Mouse (Mus musculus) liver, embryonic 16.5 days (tissue): ENCODE data around the gene Marveld1. TPM values are rescaled to one million over a fixed set of nuclear protein-coding genes. Genes with fewer than 3 reads are reported as not detected.

ENCODE experiments used
- ATAC-seq: fragments of 200-750 bp; cut with Nextera tagmentation; 2 replicates; pipeline ENCODE4 v1.8.0; 2017; ENCODE audit warnings: low read depth, mild to moderate bottlenecking, moderate number of reproducible peaks, moderate library complexity
- H3K27ac ChIP-seq: fragments of 300-500 bp; sonication (generic); 2 replicates; pipeline ENCODE4 v1.5.1; 2014; ENCODE audit warnings: mild to moderate bottlenecking, low read length
- H3K27me3 ChIP-seq: fragments of 300-500 bp; sonication (generic); 2 replicates; pipeline ENCODE4 v1.6.1; 2014; ENCODE audit warnings: low read depth, low read length, mixed read lengths; ENCODE audit not compliant: control insufficient read depth, insufficient read depth
- H3K36me3 ChIP-seq: fragments of 300-500 bp; sonication (generic); 2 replicates; pipeline ENCODE4 v1.6.1; 2014; ENCODE audit warnings: mild to moderate bottlenecking; ENCODE audit not compliant: control insufficient read depth, insufficient read depth
- H3K4me1 ChIP-seq: fragments of 300-500 bp; sonication (generic); 2 replicates; pipeline ENCODE4 v1.6.1; 2014; ENCODE audit warnings: low read depth, low read length, mixed read lengths; ENCODE audit not compliant: control insufficient read depth
- H3K4me2 ChIP-seq: fragments of 300-500 bp; sonication (generic); 2 replicates; pipeline ENCODE4 v1.6.1; 2014; ENCODE audit warnings: low read depth, low read length, mixed read lengths
- H3K4me3 ChIP-seq: fragments of 300-500 bp; sonication (generic); 2 replicates; pipeline ENCODE4 v1.5.1; 2014; ENCODE audit warnings: low read depth, mild to moderate bottlenecking, low read length
- H3K9ac ChIP-seq: fragments of 300-500 bp; sonication (generic); 2 replicates; pipeline ENCODE4 v1.6.1; 2014; ENCODE audit warnings: low read depth, low read length
- H3K9me3 ChIP-seq: fragments of 300-500 bp; sonication (generic); replicated peaks from 2 replicates; pipeline ENCODE4 v1.6.1; 2016; ENCODE audit warnings: low read length; ENCODE audit not compliant: control insufficient read depth
- WGBS: fragments of 180-500 bp; shearing (Covaris S2); extraction: QIAGEN DNeasy Blood & Tissue Kit; methylation state at CpG from one replicate; pipeline ENCODE4 v1.1.7; 2014; ENCODE audit not compliant: insufficient replicate concordance; 5-methylcytosine and 5-hydroxymethylcytosine counted together
- polyA plus RNA-seq: library from polyadenylated mRNA; unstranded; fragments of >200 nt; fragmentation: Nextera tagmentation; extraction: Ambion mirVana; gene quantifications from 2 replicates; pipeline ENCODE4 v1.2.1, GENCODE M21; 2015

Marveld1 gene
- polyA plus RNA-seq, 1 experiment from 2014 or later = 2.0 TPM

GRCm38 (mm10) chr19:42182673-42183072 lies 35.5 kb downstream of the Marveld1 start:
- H3K4me2 ChIP-seq = no peak overlapping the region
- H3K4me1 ChIP-seq = peaks cover 2% of the 10 kb centered on the region
- WGBS = 66% methylated on average over 6 of the region's 6 CpGs
- no peak overlapping the region for H3K9ac ChIP-seq
- H3K36me3 ChIP-seq = peaks cover 22% of the 10 kb centered on the region
- no peak for ATAC-seq
- H3K27me3 ChIP-seq = no peaks in the 10 kb centered on the region
- no peak overlapping the region for H3K4me3 ChIP-seq
- H3K9me3 ChIP-seq = no peaks in the 10 kb centered on the region
- no peak overlapping the region for H3K27ac ChIP-seq

- H3K4me2 ChIP-seq = no peak overlapping the region
- no peaks in the 10 kb centered on the region for H3K4me1 ChIP-seq
- no peak overlapping the region for H3K27ac ChIP-seq
- H3K27me3 ChIP-seq = no peaks in the 10 kb centered on the region
- H3K9me3 ChIP-seq = no peaks in the 10 kb centered on the region
- no peak for ATAC-seq
- H3K4me3 ChIP-seq = no peak overlapping the region
- peaks cover 17% of the 10 kb centered on the region for H3K36me3 ChIP-seq
- WGBS = 62% methylated on average over 4 of the region's 4 CpGs
- no peak overlapping the region for H3K9ac ChIP-seq
Measured at GRCm38 (mm10) chr19:42189735-42190134, 42.5 kb downstream of the Marveld1 start.

GRCm38 (mm10) chr19:42190494-42190893 lies 43.3 kb downstream of the Marveld1 start:
- ATAC-seq = no peak
- H3K36me3 ChIP-seq = peaks cover 14% of the 10 kb centered on the region
- H3K27me3 ChIP-seq = no peaks in the 10 kb centered on the region
- no peak overlapping the region for H3K4me3 ChIP-seq
- no peaks in the 10 kb centered on the region for H3K4me1 ChIP-seq
- H3K27ac ChIP-seq = no peak overlapping the region
- no peak overlapping the region for H3K9ac ChIP-seq
- H3K4me2 ChIP-seq = no peak overlapping the region
- H3K9me3 ChIP-seq = no peaks in the 10 kb centered on the region
- WGBS = 20% methylated on average over 5 of the region's 5 CpGs

- 86% methylated on average over 2 of the region's 2 CpGs for WGBS
- ATAC-seq = no peak
Measured at GRCm38 (mm10) chr19:42193311-42193710, 46.1 kb downstream of the Marveld1 start.

GRCm38 (mm10) chr19:42196378-42196777 lies 49.2 kb downstream of the Marveld1 start:
- no peak overlapping the region for H3K9ac ChIP-seq
- no peak for ATAC-seq

More at GRCm38 (mm10) chr19:42193311-42193710, 46.1 kb downstream of the Marveld1 start:
- Histone ChIP-seq H3K36me3 (peaks cover 13% of the 10 kb centered on the region), H3K27ac (no peak overlapping the region), H3K9ac (no peak overlapping the region), H3K4me3 (no peak overlapping the region), H3K4me2 (no peak overlapping the region), H3K4me1 (no peaks in the 10 kb centered on the region), H3K27me3 (peaks cover 3% of the 10 kb centered on the region; the same call in 1 of the 2 replicates), H3K9me3 (no peaks in the 10 kb centered on the region)

GRCm38 (mm10) chr19:42197066-42197465 lies 49.9 kb downstream of the Marveld1 start:
- H3K27me3 ChIP-seq = peaks cover 39% of the 10 kb centered on the region

More at GRCm38 (mm10) chr19:42196378-42196777, 49.2 kb downstream of the Marveld1 start:
- Histone ChIP-seq H3K27me3 (peaks cover 32% of the 10 kb centered on the region), H3K4me2 (no peak overlapping the region), H3K27ac (no peak overlapping the region), H3K4me3 (no peak overlapping the region), H3K4me1 (no peaks in the 10 kb centered on the region), H3K36me3 (peaks cover 4% of the 10 kb centered on the region), H3K9me3 (no peaks in the 10 kb centered on the region)
- 46% methylated on average over 4 of the region's 4 CpGs for WGBS

GRCm38 (mm10) chr19:42198026-42198425 lies 50.8 kb downstream of the Marveld1 start:
- no peaks in the 10 kb centered on the region for H3K4me1 ChIP-seq
- H3K27ac ChIP-seq = no peak overlapping the region
- H3K4me2 ChIP-seq = no peak overlapping the region
- no peaks in the 10 kb centered on the region for H3K36me3 ChIP-seq
- no peak for ATAC-seq
- H3K9me3 ChIP-seq = no peaks in the 10 kb centered on the region
- no peak overlapping the region for H3K4me3 ChIP-seq
- H3K9ac ChIP-seq = no peak overlapping the region
- H3K27me3 ChIP-seq = peaks cover 49% of the 10 kb centered on the region
- WGBS = 47% methylated on average over 11 of the region's 11 CpGs

More at GRCm38 (mm10) chr19:42197066-42197465, 49.9 kb downstream of the Marveld1 start:
- no peak for ATAC-seq
- no peaks in the 10 kb centered on the region for H3K36me3 ChIP-seq
- WGBS = 49% methylated on average over 4 of the region's 4 CpGs
- H3K4me1 ChIP-seq = no peaks in the 10 kb centered on the region
- no peak overlapping the region for H3K27ac ChIP-seq
- no peak overlapping the region for H3K4me3 ChIP-seq
- no peak overlapping the region for H3K9ac ChIP-seq
- no peak overlapping the region for H3K4me2 ChIP-seq
- no peaks in the 10 kb centered on the region for H3K9me3 ChIP-seq

Other genes with a start within 250 kb of the Marveld1 start
- 366 and 408 TPM in 2 replicates for gene Pgam1, start 235.5 kb upstream of the Marveld1 start, polyA plus RNA-seq
- gene Exosc1, start 214.0 kb upstream of the Marveld1 start, polyA plus RNA-seq = 25.4 and 27.3 TPM in 2 replicates
- 32.1 and 32.5 TPM in 2 replicates for gene Zdhhc16, start 213.9 kb upstream of the Marveld1 start, polyA plus RNA-seq
- gene Mms19, start 166.2 kb upstream of the Marveld1 start, polyA plus RNA-seq = 10.1 and 11.1 TPM in 2 replicates
- 4.2 and 4.9 TPM in 2 replicates for gene Ubtd1, start 165.6 kb upstream of the Marveld1 start, polyA plus RNA-seq
- 0.07 and 0.15 TPM in 2 replicates for gene Ankrd2, start 111.4 kb upstream of the Marveld1 start, polyA plus RNA-seq
- gene Hoga1, start 101.8 kb upstream of the Marveld1 start, polyA plus RNA-seq = 62.9 and 70.5 TPM in 2 replicates
- gene 4933411K16Rik, start 95.2 kb upstream of the Marveld1 start, polyA plus RNA-seq = 0.34 and 0.35 TPM in 2 replicates
- 1.1 TPM in 2 replicates for gene Morn4, start 61.0 kb upstream of the Marveld1 start, polyA plus RNA-seq
- gene Pi4k2a, start 56.9 kb upstream of the Marveld1 start, polyA plus RNA-seq = 2.9 and 4.0 TPM in 2 replicates
- 22.5 and 24.8 TPM in 2 replicates for gene Avpi1, start 18.3 kb upstream of the Marveld1 start, polyA plus RNA-seq
- gene Zfyve27, start 16.6 kb downstream of the Marveld1 start, polyA plus RNA-seq = 8.5 and 9.9 TPM in 2 replicates
- 0.37 TPM in 1 of 2 replicates, not detected in the other for gene Sfrp5, start 54.9 kb downstream of the Marveld1 start, polyA plus RNA-seq
- not detected in 2 replicates for gene Golga7b, start 100.2 kb downstream of the Marveld1 start, polyA plus RNA-seq